Mouse (Mus musculus): ENCODE measurements around the gene Lasp1.
A peak's percentile ranks its signal among the peaks of the same experiment; 100 is the strongest.
"Not testable (repeated sequence)": the region's sequence is repeated elsewhere in the genome, so short reads cannot be mapped to it uniquely, and the experiment has no call there.

Lasp1 gene

DNA sequence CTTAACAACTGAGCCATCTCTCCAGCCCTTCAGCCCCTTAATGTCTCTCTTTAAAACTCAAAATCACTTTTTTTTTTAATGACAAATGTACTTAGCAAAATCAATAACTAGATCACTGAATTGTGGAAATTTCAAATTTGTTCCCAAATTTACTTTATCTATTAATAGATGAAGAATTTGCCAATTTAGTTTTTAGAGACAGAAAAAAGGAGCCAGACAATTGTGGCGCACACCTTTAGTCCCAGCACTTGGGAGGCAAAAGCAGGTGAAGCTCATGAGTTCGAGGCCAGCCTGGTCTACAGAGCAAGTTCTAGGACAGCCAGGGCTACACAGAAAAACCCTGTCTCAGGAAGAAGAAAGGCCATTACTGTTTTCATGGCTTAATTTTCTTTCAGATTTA is 52.8 kb downstream of the Lasp1 start:
- ATAC-seq (ENCODE audit: insufficient number of reproducible peaks, low FRiP score, low TSS enrichment), result no peak

GRCm38 (mm10) chr11:97855473-97855872 is 56.7 kb downstream of the Lasp1 start:
- ATAC-seq (ENCODE audit: insufficient number of reproducible peaks, low FRiP score, low TSS enrichment), result no peak

DNA sequence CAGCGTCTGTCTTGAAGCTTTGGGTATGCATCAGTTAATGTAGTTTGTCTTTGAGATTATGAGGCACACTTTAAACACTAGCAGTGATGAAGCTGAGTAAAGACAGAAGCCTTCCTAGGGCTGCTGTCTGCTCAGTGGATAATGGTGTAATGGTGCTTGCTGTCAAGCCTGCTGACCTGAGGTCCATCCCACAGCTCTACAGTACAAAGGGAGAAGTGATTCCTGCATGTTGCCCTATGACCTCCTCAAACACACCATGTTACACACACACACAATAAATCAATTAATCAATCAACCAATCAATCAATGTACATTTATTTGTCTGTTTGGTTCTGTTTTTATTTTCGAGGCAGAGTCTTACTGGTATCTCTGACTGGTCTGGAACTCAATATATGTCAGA is 63.3 kb downstream of the Lasp1 start:
- no peak for ATAC-seq (ENCODE audit: insufficient number of reproducible peaks, low FRiP score, low TSS enrichment)

DNA sequence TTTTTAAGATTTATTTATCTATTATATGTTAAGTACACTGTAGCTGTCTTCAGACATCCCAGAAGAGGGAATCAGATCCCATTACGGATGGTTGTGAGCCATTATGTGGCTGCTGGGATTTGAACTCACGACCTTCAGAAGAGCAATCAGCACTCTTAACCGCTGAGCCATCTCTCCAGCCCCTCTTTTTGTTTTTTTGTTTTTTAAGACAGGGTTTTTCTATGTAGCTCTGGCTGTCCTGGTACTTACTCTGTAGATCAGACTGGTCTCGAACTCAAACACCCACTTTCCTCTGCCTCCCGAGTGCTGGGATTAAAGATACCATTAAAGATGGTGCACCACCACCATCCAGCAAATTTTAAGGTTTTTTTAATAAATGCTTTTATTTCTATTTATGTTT is 66.6 kb downstream of the Lasp1 start:
- ATAC-seq (ENCODE audit: insufficient number of reproducible peaks, low FRiP score, low TSS enrichment), result no peak

DNA sequence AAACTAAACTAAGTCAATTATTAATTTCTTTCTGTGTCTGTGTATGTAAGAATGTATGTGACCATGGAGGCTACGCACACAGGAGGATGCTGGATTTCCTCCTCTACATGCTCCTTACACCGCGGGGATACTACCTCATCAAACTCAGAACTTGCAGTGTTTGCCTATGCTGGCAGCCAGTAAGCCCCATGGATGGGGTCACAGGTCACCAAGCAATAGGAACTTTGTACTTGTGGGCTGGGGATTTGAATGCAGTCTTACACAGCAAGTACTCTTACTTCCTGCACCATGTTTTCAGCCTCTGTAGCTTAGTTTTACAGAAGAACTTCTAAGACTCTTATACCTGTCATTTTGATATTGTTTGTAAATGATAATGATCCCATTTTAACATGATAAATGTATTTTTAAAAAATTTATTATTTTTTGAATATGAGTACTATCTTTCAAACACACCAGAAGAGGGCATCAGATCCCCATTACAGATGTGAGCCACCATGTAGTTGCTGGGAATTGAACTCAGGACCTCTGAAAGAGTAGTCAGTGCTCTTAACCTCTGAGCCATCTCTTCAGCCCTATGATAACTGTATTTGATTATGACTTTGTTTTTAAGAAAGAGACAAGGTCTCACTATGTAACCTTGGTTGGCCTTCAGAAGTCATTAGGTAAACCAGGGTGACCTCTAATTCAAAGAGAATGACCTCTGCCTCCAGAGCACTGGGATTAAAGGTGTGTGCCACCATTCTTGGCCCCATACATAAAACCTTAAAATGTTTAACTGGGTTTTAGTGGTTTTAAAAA is 67.5 kb downstream of the Lasp1 start:
- no peak for ATAC-seq (ENCODE audit: insufficient number of reproducible peaks, low FRiP score, low TSS enrichment)

DNA sequence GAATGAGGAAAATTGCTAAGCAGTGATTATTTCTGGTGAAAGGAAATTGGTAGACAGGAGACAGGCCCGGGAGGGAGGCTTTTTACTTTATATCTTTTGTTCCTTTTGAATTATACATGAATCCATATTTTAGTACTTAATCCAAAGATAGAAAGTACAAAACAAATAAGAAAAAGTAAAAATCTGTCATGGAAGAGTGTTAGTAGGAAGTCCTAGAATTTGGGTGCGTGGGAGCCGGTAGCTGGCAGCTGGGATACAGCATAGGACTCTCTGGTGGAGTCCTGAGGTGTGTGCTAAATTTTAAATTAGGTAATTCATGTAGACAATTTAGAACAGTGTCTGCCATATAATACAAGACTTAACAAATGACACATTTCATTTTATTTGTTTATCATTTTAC is 68.8 kb downstream of the Lasp1 start:
- no peak for ATAC-seq (ENCODE audit: insufficient number of reproducible peaks, low FRiP score, low TSS enrichment)

DNA sequence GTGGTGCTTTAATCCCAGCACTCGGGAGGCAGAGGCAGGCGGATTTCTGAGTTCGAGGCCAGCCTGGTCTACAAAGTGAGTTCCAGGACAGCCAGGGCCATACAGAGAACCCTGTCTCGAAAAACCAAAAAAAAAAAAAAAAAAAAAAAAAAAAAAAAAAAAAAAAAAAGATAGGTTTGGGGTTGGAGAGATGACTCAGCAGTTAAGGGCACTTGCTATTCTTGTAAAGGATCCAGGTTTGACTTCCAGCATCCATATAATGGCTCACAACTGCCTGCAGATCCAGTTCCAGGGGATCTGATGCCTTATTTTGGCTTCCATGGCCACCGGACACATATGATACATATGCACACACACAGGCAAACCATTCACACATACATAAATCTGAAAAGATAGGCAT is 73.6 kb downstream of the Lasp1 start:
- ATAC-seq (ENCODE audit: insufficient number of reproducible peaks, low FRiP score, low TSS enrichment), result not testable (repeated sequence)

GRCm38 (mm10) chr11:97874396-97874795 is 75.6 kb downstream of the Lasp1 start:
- no peak for ATAC-seq (ENCODE audit: insufficient number of reproducible peaks, low FRiP score, low TSS enrichment)

DNA sequence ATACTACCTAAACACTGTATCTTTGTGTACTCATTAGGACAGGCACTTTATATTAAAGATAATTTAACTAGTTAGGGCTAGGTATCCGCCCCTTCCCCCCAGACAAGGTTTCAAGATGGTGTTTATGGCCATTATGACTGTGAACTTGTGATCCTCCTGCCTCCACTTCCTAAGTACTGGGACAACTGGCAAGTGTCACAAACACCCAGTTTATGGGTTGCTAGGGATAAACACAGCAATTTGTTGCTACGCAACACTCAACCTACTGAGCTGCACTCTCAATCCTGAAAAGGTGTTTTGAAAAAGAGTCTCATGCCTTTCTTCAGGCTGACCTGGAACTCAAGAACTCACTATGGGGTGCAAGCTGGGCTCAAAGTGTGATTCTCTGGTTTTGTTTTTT is 78.5 kb downstream of the Lasp1 start:
- no peak for ATAC-seq (ENCODE audit: insufficient number of reproducible peaks, low FRiP score, low TSS enrichment)

DNA sequence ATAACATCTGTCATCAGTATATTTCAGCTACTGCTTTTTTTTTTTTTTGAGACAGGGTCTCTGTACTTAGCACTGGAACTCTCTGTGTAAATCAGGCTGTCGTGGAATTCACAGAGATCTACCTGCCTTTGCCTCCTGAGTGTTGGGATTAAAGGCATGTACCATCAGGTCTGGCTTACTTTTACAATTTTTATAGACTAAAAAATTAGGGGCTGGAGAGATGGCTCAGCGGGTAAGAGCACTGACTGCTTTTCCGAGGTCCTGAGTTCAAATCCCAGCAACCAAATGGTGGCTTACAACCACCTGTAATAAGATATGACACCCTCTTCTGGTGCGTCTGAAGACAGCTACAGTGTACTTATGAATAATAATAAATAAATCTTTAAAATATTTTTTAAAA is 81.6 kb downstream of the Lasp1 start:
- ATAC-seq (ENCODE audit: insufficient number of reproducible peaks, low FRiP score, low TSS enrichment), result no peak

DNA sequence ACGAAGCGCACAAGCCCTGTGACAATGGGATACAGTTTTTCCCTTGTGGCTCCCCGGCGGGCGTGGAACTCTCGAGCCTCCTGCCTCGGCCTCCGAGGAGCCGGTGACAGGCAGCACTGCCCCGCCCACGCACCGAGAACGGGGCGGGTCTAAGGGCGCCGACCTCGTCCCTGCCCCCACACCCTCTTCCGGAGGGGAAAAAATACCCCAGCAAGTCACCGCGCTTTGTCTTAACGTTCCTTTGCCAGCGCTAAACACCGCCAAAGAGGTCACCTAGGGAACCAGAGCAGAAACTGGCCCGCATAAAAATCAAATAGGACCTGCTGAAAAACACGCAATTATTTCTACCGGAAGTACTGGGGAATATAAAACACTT is 84.7 kb downstream of the Lasp1 start:
- ATAC-seq (ENCODE audit: insufficient number of reproducible peaks, low FRiP score, low TSS enrichment), result peak; percentile 53; the same call in 1 of the 2 replicates

DNA sequence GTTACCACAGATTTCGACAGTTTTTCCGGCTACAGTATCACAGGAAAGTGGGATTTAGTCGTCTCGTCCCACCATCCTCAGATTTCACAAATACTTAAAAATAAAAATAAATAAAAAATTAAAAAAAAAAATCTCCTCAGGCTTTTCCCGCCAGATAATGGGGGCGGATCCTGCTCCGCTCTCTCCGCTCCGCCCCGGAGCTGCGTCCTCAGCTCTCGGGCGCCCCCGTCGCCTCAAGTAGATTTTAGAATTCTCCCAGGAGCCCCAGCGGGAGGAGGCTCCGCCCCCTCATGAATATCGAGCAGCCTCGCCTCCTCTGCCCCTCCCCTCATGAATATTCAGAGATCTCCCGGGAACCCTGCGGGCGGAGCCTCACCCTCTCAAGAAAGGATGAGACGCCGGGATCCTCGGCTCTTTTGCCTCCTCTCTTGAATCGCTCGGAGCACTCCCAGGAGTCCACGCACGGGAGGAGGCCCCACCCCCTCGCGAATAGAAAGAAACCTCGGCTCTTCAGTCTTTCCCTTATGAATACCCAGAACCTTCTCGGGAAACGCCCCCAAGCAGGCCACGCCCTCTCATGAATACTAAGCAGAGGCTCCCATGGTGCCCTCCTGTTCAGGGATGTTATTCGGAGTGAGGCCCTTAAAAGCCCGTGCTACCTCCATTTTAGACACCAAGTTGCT is 85.3 kb downstream of the Lasp1 start, which contains the start of gene Fbxo47:
TSS of gene Fbxo47 (minus strand) at position 237 of the 683 bp plus-strand sequence.
- peak; percentile 98 for ATAC-seq (ENCODE audit: insufficient number of reproducible peaks, low FRiP score, low TSS enrichment)

GRCm38 (mm10) chr11:97884601-97885185 is 85.9 kb downstream of the Lasp1 start:
- no peak for ATAC-seq (ENCODE audit: insufficient number of reproducible peaks, low FRiP score, low TSS enrichment)

DNA sequence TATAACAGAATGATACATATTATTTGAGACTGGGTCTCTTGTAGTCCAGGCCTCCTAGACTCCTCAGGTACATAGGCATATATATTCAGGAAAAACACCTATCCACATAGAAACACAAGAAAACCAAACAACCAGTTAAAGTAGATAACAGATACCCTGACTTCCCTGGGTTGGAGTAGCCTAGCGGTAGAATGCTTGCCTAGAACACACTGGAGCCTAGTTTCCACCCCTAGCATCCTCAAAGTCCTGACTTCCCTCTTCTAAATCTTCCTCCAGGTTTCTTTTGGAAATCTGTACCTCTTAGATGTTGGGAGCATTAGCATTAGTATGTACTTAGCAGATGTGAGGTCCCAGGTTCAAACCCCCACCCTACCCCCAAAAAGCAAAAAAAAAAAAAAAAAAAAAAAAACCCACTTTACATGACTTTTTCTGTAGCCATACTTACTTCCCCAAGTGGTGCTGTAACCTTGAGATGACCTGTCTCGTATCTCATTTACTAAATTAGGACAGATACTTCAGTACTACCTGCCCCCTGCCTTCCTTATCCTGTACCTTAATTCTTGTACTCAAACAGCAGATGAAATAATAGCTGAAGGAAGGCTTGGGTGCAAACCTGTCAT is 86.6 kb downstream of the Lasp1 start:
- ATAC-seq (ENCODE audit: insufficient number of reproducible peaks, low FRiP score, low TSS enrichment), result no peak
